Mouse (Mus musculus): ENCODE measurements around the gene Dnajb5. TPM values are rescaled to one million over a fixed set of nuclear protein-coding genes. Genes with fewer than 3 reads are reported as not detected.

Dnajb5 gene
- polyA plus RNA-seq, 1 experiment from 2014 or later = 26.0 TPM

DNA sequence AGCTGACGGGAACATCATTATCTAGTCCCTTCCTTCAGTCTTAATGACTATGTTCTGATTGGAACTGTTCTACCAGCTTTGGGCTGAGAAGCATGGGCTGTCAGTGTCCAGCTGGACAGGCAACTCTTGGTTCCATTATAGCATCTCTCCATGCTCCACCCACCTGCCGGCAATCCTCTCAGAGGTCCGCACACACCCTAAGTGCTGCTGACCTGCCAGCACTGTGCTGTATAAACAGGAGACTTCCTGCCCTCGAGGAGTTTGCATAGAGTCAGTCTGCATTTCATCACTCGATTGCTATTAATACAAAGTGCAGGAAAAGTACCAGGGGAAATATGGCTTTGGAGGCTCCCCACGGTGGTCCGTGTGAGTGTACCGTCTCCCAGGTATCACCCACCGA lies 28.9 kb upstream of the Dnajb5 start:
- Histone ChIP-seq H3K9me3 (no peaks in the 10 kb centered on the region), H3K36me3 (replicated peaks) (no peaks in the 10 kb centered on the region), H3K4me3 (replicated peaks) (no peak overlapping the region), H3K9ac (no peak overlapping the region), H3K27me3 (peaks cover 47% of the 10 kb centered on the region), H3K4me1 (peaks cover 5% of the 10 kb centered on the region; the same call in 1 of the 2 replicates), H3K27ac (no peak overlapping the region), H3K4me2 (no peak overlapping the region)
- 81% methylated on average over 9 of the region's 9 CpGs for WGBS
- no peak for ATAC-seq (ENCODE audit: low FRiP score)

DNA sequence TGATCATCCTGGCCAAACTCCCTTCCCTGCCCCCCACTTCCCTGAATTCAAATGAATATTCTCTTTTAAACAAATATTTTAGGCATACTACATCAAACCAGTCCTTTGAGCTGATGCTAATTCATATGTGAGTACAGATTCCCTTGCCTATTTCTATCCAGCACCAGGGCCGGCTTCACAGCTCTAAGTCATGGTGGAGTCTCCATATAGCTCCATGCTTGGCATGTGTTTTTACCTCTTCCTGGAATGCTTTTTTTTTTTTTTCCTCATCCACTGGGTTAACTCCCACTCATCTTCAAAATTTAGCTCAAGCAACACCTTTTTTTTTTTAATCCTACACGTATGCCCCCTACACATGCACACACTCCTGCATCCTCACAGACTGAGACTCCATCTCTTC lies 28.1 kb upstream of the Dnajb5 start:
- H3K27ac ChIP-seq = no peak overlapping the region
- no peak overlapping the region for H3K4me2 ChIP-seq
- 85% methylated on average over 2 of the region's 2 CpGs for WGBS
- no peaks in the 10 kb centered on the region for H3K9me3 ChIP-seq
- peaks cover 5% of the 10 kb centered on the region; the same call in 1 of the 2 replicates for H3K4me1 ChIP-seq
- peaks cover 41% of the 10 kb centered on the region for H3K27me3 ChIP-seq
- ATAC-seq (ENCODE audit: low FRiP score) = no peak
- H3K9ac ChIP-seq = no peak overlapping the region
- no peak overlapping the region for H3K4me3 ChIP-seq (replicated peaks)
- H3K36me3 ChIP-seq (replicated peaks) = no peaks in the 10 kb centered on the region

- ATAC-seq (ENCODE audit: low FRiP score) = no peak
- Histone ChIP-seq H3K27ac (no peak overlapping the region), H3K9me3 (no peaks in the 10 kb centered on the region), H3K9ac (no peak overlapping the region), H3K4me3 (replicated peaks) (no peak overlapping the region), H3K27me3 (peaks cover 38% of the 10 kb centered on the region), H3K36me3 (replicated peaks) (no peaks in the 10 kb centered on the region), H3K4me2 (no peak overlapping the region), H3K4me1 (peaks cover 5% of the 10 kb centered on the region; the same call in 1 of the 2 replicates)
- 81% methylated on average over 6 of the region's 6 CpGs for WGBS
These were observed 27.6 kb upstream of the Dnajb5 start for GRCm38 (mm10) chr4:42922056-42922455.

GRCm38 (mm10) chr4:42922461-42922860 lies 27.2 kb upstream of the Dnajb5 start:
- Histone ChIP-seq H3K27ac (no peak overlapping the region), H3K9ac (no peak overlapping the region), H3K4me2 (no peak overlapping the region), H3K27me3 (peaks cover 34% of the 10 kb centered on the region), H3K4me3 (replicated peaks) (no peak overlapping the region), H3K4me1 (peaks cover 2% of the 10 kb centered on the region; the same call in 1 of the 2 replicates), H3K36me3 (replicated peaks) (no peaks in the 10 kb centered on the region), H3K9me3 (no peaks in the 10 kb centered on the region)
- no peak for ATAC-seq (ENCODE audit: low FRiP score)
- 93% methylated on average over 8 of the region's 8 CpGs for WGBS

- H3K27ac ChIP-seq = no peak overlapping the region
- no peak overlapping the region for H3K4me3 ChIP-seq (replicated peaks)
- no peak for ATAC-seq (ENCODE audit: low FRiP score)
- no peaks in the 10 kb centered on the region for H3K4me1 ChIP-seq
- H3K9ac ChIP-seq = no peak overlapping the region
- WGBS = 54% methylated on average over 13 of the region's 13 CpGs
- no peaks in the 10 kb centered on the region for H3K9me3 ChIP-seq
- H3K4me2 ChIP-seq = no peak overlapping the region
- H3K27me3 ChIP-seq = peaks cover 18% of the 10 kb centered on the region; the same call in 1 of the 2 replicates
- H3K36me3 ChIP-seq (replicated peaks) = no peaks in the 10 kb centered on the region
These were observed 25.4 kb upstream of the Dnajb5 start for GRCm38 (mm10) chr4:42924095-42924710.

DNA sequence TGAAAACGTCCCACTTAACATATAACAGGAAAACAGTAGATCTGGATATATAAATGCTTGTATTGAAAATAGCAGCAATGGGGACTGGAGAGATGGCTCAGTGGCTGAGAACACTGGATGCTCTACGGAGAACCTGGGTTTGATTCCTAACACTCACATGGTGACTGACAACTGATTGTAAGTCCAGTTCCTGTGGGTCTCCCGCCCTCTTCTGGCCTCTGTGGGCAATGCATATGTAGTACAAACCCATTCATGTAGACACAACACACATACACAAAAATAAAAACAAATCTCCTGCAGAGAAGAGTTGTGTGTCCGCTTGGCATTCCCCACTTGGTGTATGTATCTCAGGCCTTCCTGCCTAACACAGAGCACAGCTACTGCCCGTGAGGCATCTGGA lies 21.4 kb upstream of the Dnajb5 start:
- H3K27ac ChIP-seq = no peak overlapping the region
- WGBS = 88% methylated on average over 5 of the region's 5 CpGs
- no peaks in the 10 kb centered on the region for H3K9me3 ChIP-seq
- no peak for ATAC-seq (ENCODE audit: low FRiP score)
- no peaks in the 10 kb centered on the region for H3K36me3 ChIP-seq (replicated peaks)
- H3K4me1 ChIP-seq = 0 out of 2 replicates have a peak, but pooled peaks cover under 1% of the 10 kb centered on the region
- H3K4me3 ChIP-seq (replicated peaks) = no peak overlapping the region
- H3K9ac ChIP-seq = no peak overlapping the region
- H3K4me2 ChIP-seq = no peak overlapping the region
- peaks cover 21% of the 10 kb centered on the region for H3K27me3 ChIP-seq

DNA sequence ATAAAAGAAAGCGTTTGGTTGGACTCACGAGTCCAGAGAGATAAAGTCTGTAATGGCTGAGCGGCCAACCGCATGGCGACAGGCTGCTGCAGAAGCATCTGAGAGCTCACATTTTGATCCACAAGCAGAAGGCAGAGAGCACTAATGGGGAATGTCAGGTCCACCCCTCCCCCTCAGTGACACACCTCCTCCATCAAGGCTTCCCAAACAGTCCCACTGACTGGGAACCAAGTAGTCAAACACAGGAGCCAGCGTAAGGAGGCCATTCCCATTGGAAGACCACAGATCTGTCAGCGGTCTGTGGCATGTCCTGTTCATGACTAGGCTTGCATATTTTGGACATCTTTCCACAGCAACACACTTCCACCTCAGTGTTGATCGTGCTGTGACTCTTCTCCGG lies 20.7 kb upstream of the Dnajb5 start:
- no peak for ATAC-seq (ENCODE audit: low FRiP score)
- H3K4me2 ChIP-seq = no peak overlapping the region
- H3K36me3 ChIP-seq (replicated peaks) = no peaks in the 10 kb centered on the region
- no peak overlapping the region for H3K27ac ChIP-seq
- peaks cover 8% of the 10 kb centered on the region; the same call in 1 of the 2 replicates for H3K4me1 ChIP-seq
- H3K9ac ChIP-seq = no peak overlapping the region
- WGBS = 93% methylated on average over 9 of the region's 9 CpGs
- H3K27me3 ChIP-seq = peaks cover 20% of the 10 kb centered on the region
- H3K9me3 ChIP-seq = no peaks in the 10 kb centered on the region
- H3K4me3 ChIP-seq (replicated peaks) = no peak overlapping the region

DNA sequence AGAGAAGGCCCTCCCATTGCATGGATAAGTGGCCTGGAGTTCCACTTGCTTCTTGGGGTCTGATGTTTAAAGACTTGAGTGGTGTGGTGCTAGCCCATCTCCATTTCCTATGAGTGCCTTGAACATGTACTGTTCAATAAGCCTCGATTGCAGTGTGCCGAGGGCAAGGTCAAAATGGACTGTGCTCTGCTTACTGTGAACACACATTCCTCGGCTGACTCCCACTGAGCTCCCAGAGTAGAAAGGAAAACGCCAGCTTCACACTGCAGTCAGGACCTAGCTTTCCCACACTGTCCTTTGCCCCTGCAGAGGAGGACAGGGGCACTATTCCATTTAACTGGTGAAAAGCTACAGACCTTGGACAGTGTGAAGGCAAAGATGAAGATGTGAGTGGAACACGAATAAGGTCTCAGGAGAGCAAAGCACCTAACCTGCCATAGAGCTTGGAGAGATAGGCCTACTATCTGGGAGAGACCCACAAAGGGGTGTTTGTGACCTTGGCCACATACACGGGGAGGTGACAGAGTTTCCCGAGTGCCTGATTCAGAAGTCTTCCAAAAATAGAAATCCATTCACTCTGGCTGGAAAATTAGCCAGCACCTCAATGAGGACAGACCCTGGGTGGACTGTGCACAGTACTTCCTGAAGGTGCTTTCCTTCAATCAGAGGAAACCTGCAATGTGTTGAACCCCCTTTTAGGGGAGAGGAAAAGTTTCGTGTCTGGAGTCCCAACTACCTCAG lies 17.2 kb upstream of the Dnajb5 start:
- Histone ChIP-seq H3K27me3 (peaks cover 37% of the 10 kb centered on the region), H3K9ac (no peak overlapping the region), H3K4me3 (replicated peaks) (no peak overlapping the region), H3K4me2 (no peak overlapping the region), H3K4me1 (peaks cover 8% of the 10 kb centered on the region; the same call in 1 of the 2 replicates), H3K9me3 (no peaks in the 10 kb centered on the region), H3K36me3 (replicated peaks) (no peaks in the 10 kb centered on the region), H3K27ac (no peak overlapping the region)
- ATAC-seq (ENCODE audit: low FRiP score) = no peak
- 69% methylated on average over 8 of the region's 8 CpGs for WGBS

GRCm38 (mm10) chr4:42933630-42934029 lies 16.0 kb upstream of the Dnajb5 start:
- no peaks in the 10 kb centered on the region for H3K9me3 ChIP-seq
- H3K27ac ChIP-seq = no peak overlapping the region
- peak overlapping the region; percentile 45 for H3K4me2 ChIP-seq
- 0 out of 2 replicates have a peak overlapping the region, but pooled peaks have one; percentile 13 for H3K9ac ChIP-seq
- ATAC-seq (ENCODE audit: low FRiP score) = 0 out of 2 replicates have a peak, but pooled peaks have one; percentile 58
- peaks cover 47% of the 10 kb centered on the region for H3K27me3 ChIP-seq
- peaks cover 8% of the 10 kb centered on the region; the same call in 1 of the 2 replicates for H3K4me1 ChIP-seq
- 0 out of 2 replicates have a peak overlapping the region, but pooled peaks have one; percentile 16 for H3K4me3 ChIP-seq (replicated peaks)
- no peaks in the 10 kb centered on the region for H3K36me3 ChIP-seq (replicated peaks)
- 12% methylated on average over 22 of the region's 22 CpGs for WGBS

DNA sequence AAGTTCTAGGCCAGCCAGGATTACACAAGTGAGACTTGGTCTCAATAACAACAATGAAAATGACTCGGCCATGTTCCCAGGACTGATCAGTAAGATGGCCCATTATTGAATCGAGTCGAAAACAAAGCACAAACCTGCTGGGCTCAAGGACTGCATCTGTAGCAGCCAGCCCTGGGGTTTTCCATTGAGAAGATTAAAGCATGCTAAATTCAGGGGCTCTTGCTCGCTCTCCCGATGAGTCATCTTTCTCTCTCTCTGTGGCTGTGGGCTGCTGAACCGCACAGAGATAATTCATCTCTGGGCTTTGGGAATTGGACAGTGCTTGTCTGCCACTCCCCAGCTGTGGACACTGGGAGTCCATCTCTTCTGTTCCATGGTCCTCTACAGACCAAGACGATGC lies 8.2 kb upstream of the Dnajb5 start:
- Histone ChIP-seq H3K4me2 (no peak overlapping the region), H3K9ac (no peak overlapping the region), H3K4me1 (peaks cover 4% of the 10 kb centered on the region), H3K27me3 (peaks cover 16% of the 10 kb centered on the region; the same call in 1 of the 2 replicates), H3K4me3 (replicated peaks) (no peak overlapping the region), H3K27ac (no peak overlapping the region), H3K9me3 (no peaks in the 10 kb centered on the region), H3K36me3 (replicated peaks) (no peaks in the 10 kb centered on the region)
- 73% methylated on average over 7 of the region's 7 CpGs for WGBS
- no peak for ATAC-seq (ENCODE audit: low FRiP score)

DNA sequence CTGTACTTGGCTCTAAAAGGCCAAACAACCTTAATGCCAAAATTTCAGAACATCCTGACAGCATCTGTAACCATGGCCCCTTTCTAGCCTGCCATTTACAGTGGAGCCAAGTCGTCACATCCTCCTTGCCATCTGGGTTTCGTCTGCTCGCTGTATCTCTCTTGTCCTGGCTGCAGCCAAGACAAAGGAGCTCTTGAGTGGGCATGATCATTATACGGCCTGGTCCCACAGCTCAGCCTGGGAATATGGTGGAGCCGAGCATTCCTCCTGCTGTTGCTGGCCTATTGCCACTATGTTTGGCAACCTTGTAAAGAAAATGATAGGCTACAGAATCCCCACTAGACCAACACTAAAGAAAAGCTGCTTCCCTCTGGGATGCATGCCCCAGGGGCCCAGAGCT lies 6.3 kb upstream of the Dnajb5 start:
- H3K9me3 ChIP-seq = no peaks in the 10 kb centered on the region
- H3K36me3 ChIP-seq (replicated peaks) = no peaks in the 10 kb centered on the region
- H3K4me3 ChIP-seq (replicated peaks) = no peak overlapping the region
- ATAC-seq (ENCODE audit: low FRiP score) = no peak
- H3K27ac ChIP-seq = no peak overlapping the region
- 68% methylated on average over 5 of the region's 5 CpGs for WGBS
- H3K27me3 ChIP-seq = peaks cover 15% of the 10 kb centered on the region; the same call in 1 of the 2 replicates
- H3K4me1 ChIP-seq = peaks cover 24% of the 10 kb centered on the region
- H3K9ac ChIP-seq = no peak overlapping the region
- H3K4me2 ChIP-seq = no peak overlapping the region

- H3K9me3 ChIP-seq = no peaks in the 10 kb centered on the region
- WGBS = 87% methylated on average over 9 of the region's 9 CpGs
- no peak for ATAC-seq (ENCODE audit: low FRiP score)
- peaks cover 9% of the 10 kb centered on the region; the same call in 1 of the 2 replicates for H3K27me3 ChIP-seq
- no peak overlapping the region for H3K4me3 ChIP-seq (replicated peaks)
- no peak overlapping the region for H3K9ac ChIP-seq
- H3K27ac ChIP-seq = no peak overlapping the region
- no peak overlapping the region for H3K4me2 ChIP-seq
- no peaks in the 10 kb centered on the region for H3K36me3 ChIP-seq (replicated peaks)
- peaks cover 31% of the 10 kb centered on the region for H3K4me1 ChIP-seq
These were observed 5.4 kb upstream of the Dnajb5 start for GRCm38 (mm10) chr4:42944185-42944584.

Measured in forebrain, embryonic 12.5 days (tissue).